Mouse (Mus musculus): ENCODE data around the gene Ms4a14. TPM values are rescaled to one million over a fixed set of nuclear protein-coding genes. Genes with fewer than 3 reads are reported as not detected.
"Not testable (repeated sequence)": the region's sequence is repeated elsewhere in the genome, so short reads cannot be mapped to it uniquely, and the experiment has no call there.

The Ms4a14 gene
- polyA plus RNA-seq (2016; fragmentation: Nextera tagmentation; extraction: Ambion mirVana), result not detected in 2 replicates

GRCm38 (mm10) chr19:11314354-11314753 lies at the start of gene Ms4a14:
Gene Ms4a14, minus strand, starts transcription at chr19:11314454.
- Histone ChIP-seq H3K4me3 (replicated peaks) (no peak within 1 kb of the TSS), H3K4me1 (no peaks in the 10 kb centered on the region), H3K27ac (no peak within 1 kb of the TSS), H3K27me3 (no peaks in the 10 kb centered on the region), H3K9ac (no peak within 1 kb of the TSS), H3K9me3 (no peaks in the 10 kb centered on the region), H3K4me2 (no peak within 1 kb of the TSS), H3K36me3 (replicated peaks) (no peaks in the 10 kb centered on the region)
- ATAC-seq (ENCODE audit: low FRiP score), result no peak
- 72% methylated on average over 1 of the region's 1 CpGs for WGBS

GRCm38 (mm10) chr19:11362002-11362401 lies 47.7 kb upstream of the Ms4a14 start:
- Histone ChIP-seq H3K4me2 (no peak overlapping the region), H3K36me3 (replicated peaks) (no peaks in the 10 kb centered on the region), H3K9ac (no peak overlapping the region), H3K4me1 (no peaks in the 10 kb centered on the region), H3K27ac (no peak overlapping the region), H3K9me3 (no peaks in the 10 kb centered on the region), H3K27me3 (no peaks in the 10 kb centered on the region), H3K4me3 (replicated peaks) (no peak overlapping the region)
- no peak for ATAC-seq (ENCODE audit: low FRiP score)

- H3K9me3 ChIP-seq, result no peaks in the 10 kb centered on the region
- H3K4me3 ChIP-seq (replicated peaks), result no peak overlapping the region
- H3K36me3 ChIP-seq (replicated peaks), result no peaks in the 10 kb centered on the region
- H3K27me3 ChIP-seq, result no peaks in the 10 kb centered on the region
- no peak overlapping the region for H3K4me2 ChIP-seq
- no peak overlapping the region for H3K9ac ChIP-seq
- H3K4me1 ChIP-seq, result no peaks in the 10 kb centered on the region
- no peak overlapping the region for H3K27ac ChIP-seq
- ATAC-seq (ENCODE audit: low FRiP score), result no peak
- 64% methylated on average over 3 of the region's 3 CpGs for WGBS
These were observed 45.9 kb upstream of the Ms4a14 start for GRCm38 (mm10) chr19:11360106-11360505.

GRCm38 (mm10) chr19:11355730-11356129 lies 41.5 kb upstream of the Ms4a14 start:
- H3K4me2 ChIP-seq, result no peak overlapping the region
- H3K4me1 ChIP-seq, result no peaks in the 10 kb centered on the region
- ATAC-seq (ENCODE audit: low FRiP score), result no peak
- H3K9ac ChIP-seq, result no peak overlapping the region
- H3K9me3 ChIP-seq, result no peaks in the 10 kb centered on the region
- H3K36me3 ChIP-seq (replicated peaks), result no peaks in the 10 kb centered on the region
- H3K4me3 ChIP-seq (replicated peaks), result no peak overlapping the region
- no peak overlapping the region for H3K27ac ChIP-seq
- WGBS, result 85% methylated on average over 7 of the region's 7 CpGs
- no peaks in the 10 kb centered on the region for H3K27me3 ChIP-seq

- no peaks in the 10 kb centered on the region for H3K27me3 ChIP-seq
- ATAC-seq (ENCODE audit: low FRiP score), result no peak
- no peak overlapping the region for H3K4me2 ChIP-seq
- H3K9me3 ChIP-seq, result no peaks in the 10 kb centered on the region
- H3K36me3 ChIP-seq (replicated peaks), result no peaks in the 10 kb centered on the region
- 53% methylated on average over 3 of the region's 3 CpGs for WGBS
- no peaks in the 10 kb centered on the region for H3K4me1 ChIP-seq
- H3K4me3 ChIP-seq (replicated peaks), result no peak overlapping the region
- H3K27ac ChIP-seq, result no peak overlapping the region
- H3K9ac ChIP-seq, result no peak overlapping the region
These were observed 37.6 kb upstream of the Ms4a14 start for GRCm38 (mm10) chr19:11351878-11352277.

GRCm38 (mm10) chr19:11349698-11350481 lies 35.6 kb upstream of the Ms4a14 start:
- ATAC-seq (ENCODE audit: low FRiP score), result no peak
- H3K27ac ChIP-seq, result no peak overlapping the region
- H3K9ac ChIP-seq, result no peak overlapping the region
- 67% methylated on average over 7 of the region's 7 CpGs for WGBS
- no peak overlapping the region for H3K4me3 ChIP-seq (replicated peaks)
- no peaks in the 10 kb centered on the region for H3K27me3 ChIP-seq
- no peak overlapping the region for H3K4me2 ChIP-seq
- no peaks in the 10 kb centered on the region for H3K4me1 ChIP-seq
- no peaks in the 10 kb centered on the region for H3K36me3 ChIP-seq (replicated peaks)
- H3K9me3 ChIP-seq, result no peaks in the 10 kb centered on the region

- H3K4me1 ChIP-seq, result no peaks in the 10 kb centered on the region
- no peak overlapping the region for H3K4me2 ChIP-seq
- no peaks in the 10 kb centered on the region for H3K9me3 ChIP-seq
- H3K9ac ChIP-seq, result no peak overlapping the region
- H3K27me3 ChIP-seq, result no peaks in the 10 kb centered on the region
- H3K36me3 ChIP-seq (replicated peaks), result no peaks in the 10 kb centered on the region
- H3K4me3 ChIP-seq (replicated peaks), result no peak overlapping the region
- no peak overlapping the region for H3K27ac ChIP-seq
- ATAC-seq (ENCODE audit: low FRiP score), result no peak
These were observed 29.7 kb upstream of the Ms4a14 start for GRCm38 (mm10) chr19:11343992-11344391.

GRCm38 (mm10) chr19:11343147-11343546 lies 28.9 kb upstream of the Ms4a14 start:
- Histone ChIP-seq H3K4me3 (replicated peaks) (no peak overlapping the region), H3K4me2 (no peak overlapping the region), H3K9ac (no peak overlapping the region), H3K36me3 (replicated peaks) (no peaks in the 10 kb centered on the region), H3K27ac (no peak overlapping the region), H3K9me3 (no peaks in the 10 kb centered on the region), H3K27me3 (no peaks in the 10 kb centered on the region), H3K4me1 (no peaks in the 10 kb centered on the region)
- ATAC-seq (ENCODE audit: low FRiP score), result no peak

GRCm38 (mm10) chr19:11335932-11336331 lies 21.7 kb upstream of the Ms4a14 start, which contains the start of gene Ms4a7:
Gene Ms4a7, minus strand, starts transcription at chr19:11336146.
- Histone ChIP-seq H3K36me3 (replicated peaks) (no peaks in the 10 kb centered on the region), H3K4me1 (no peaks in the 10 kb centered on the region), H3K9ac (no peak within 1 kb of the TSS), H3K9me3 (no peaks in the 10 kb centered on the region), H3K27ac (no peak within 1 kb of the TSS), H3K4me2 (no peak within 1 kb of the TSS), H3K4me3 (replicated peaks) (no peak within 1 kb of the TSS), H3K27me3 (no peaks in the 10 kb centered on the region)
- ATAC-seq (ENCODE audit: low FRiP score), result no peak
- WGBS, result 93% methylated on average over 6 of the region's 6 CpGs

GRCm38 (mm10) chr19:11321123-11321522 lies 6.9 kb upstream of the Ms4a14 start:
- no peak for ATAC-seq (ENCODE audit: low FRiP score)
- no peak overlapping the region for H3K4me3 ChIP-seq (replicated peaks)
- no peaks in the 10 kb centered on the region for H3K9me3 ChIP-seq
- H3K4me1 ChIP-seq, result no peaks in the 10 kb centered on the region
- no peak overlapping the region for H3K9ac ChIP-seq
- no peak overlapping the region for H3K27ac ChIP-seq
- H3K27me3 ChIP-seq, result no peaks in the 10 kb centered on the region
- H3K36me3 ChIP-seq (replicated peaks), result no peaks in the 10 kb centered on the region
- no peak overlapping the region for H3K4me2 ChIP-seq
- 91% methylated on average over 1 of the region's 1 CpGs for WGBS

GRCm38 (mm10) chr19:11316786-11317185 lies 2.5 kb upstream of the Ms4a14 start:
- Histone ChIP-seq H3K27me3 (no peaks in the 10 kb centered on the region), H3K36me3 (replicated peaks) (no peaks in the 10 kb centered on the region), H3K9me3 (no peaks in the 10 kb centered on the region), H3K4me1 (no peaks in the 10 kb centered on the region), H3K9ac (no peak overlapping the region), H3K4me3 (replicated peaks) (no peak overlapping the region), H3K4me2 (no peak overlapping the region), H3K27ac (no peak overlapping the region)
- 88% methylated on average over 4 of the region's 4 CpGs for WGBS
- no peak for ATAC-seq (ENCODE audit: low FRiP score)

GRCm38 (mm10) chr19:11308888-11309287 lies 5.4 kb downstream of the Ms4a14 start:
- Histone ChIP-seq H3K4me2 (no peak overlapping the region), H3K9ac (no peak overlapping the region), H3K27me3 (no peaks in the 10 kb centered on the region), H3K36me3 (replicated peaks) (no peaks in the 10 kb centered on the region), H3K9me3 (no peaks in the 10 kb centered on the region), H3K4me3 (replicated peaks) (no peak overlapping the region), H3K27ac (no peak overlapping the region), H3K4me1 (no peaks in the 10 kb centered on the region)
- ATAC-seq (ENCODE audit: low FRiP score), result no peak

GRCm38 (mm10) chr19:11299529-11299928 lies 14.7 kb downstream of the Ms4a14 start:
- not testable (repeated sequence) for H3K4me3 ChIP-seq (replicated peaks); H3K4me2 ChIP-seq; H3K4me1 ChIP-seq; H3K27me3 ChIP-seq; H3K36me3 ChIP-seq (replicated peaks); H3K27ac ChIP-seq; H3K9me3 ChIP-seq; H3K9ac ChIP-seq; ATAC-seq (ENCODE audit: low FRiP score)
- 27% methylated on average over 4 of the region's 4 CpGs for WGBS

Data from forebrain, embryonic 12.5 days (tissue).